8 mouse cellular contexts compared by ENCODE assay signal in the genomic region with DNA sequence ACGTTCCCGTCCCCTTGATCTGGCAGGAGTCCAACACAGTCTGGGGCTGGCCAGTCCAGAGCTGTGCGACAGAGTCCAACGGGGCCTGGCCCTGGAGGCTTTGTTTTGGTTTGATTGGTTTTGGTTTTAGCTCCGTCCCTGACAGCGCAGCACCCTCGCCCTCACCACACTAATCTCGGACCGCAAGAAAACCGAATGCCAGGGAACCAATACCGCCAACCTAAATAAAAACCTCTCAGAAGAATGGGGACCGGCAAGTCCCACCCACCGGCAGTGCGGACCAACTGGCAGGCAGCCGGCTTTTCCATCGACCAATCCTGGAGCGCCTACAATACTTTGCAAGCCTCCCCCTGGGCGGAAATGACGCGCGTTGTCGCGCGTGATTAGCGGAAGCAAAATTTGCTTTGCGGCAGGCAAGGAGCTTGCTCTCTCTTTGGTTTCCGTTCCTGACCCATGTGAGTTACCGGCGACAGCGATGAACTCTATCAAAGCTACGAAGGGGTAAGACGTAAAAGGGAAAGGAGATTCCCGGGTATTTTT. TPM values are rescaled to one million over a fixed set of nuclear protein-coding genes. Genes with fewer than 3 reads are reported as not detected.
DNase-seq lines count a peak whose midpoint lies in the region; ATAC-seq and TF ChIP-seq lines count a peak whose summit lies in the region.

A gene (plus strand): TSS at position 395 of the 540 bp plus-strand sequence.

- no peaks in the 10 kb centered on the region for H3K27me3 ChIP-seq in embryonic facial prominence, embryonic 13.5 days
- no peaks in the 10 kb centered on the region for H3K27me3 ChIP-seq in kidney, adult 2 months (replicated peaks; ENCODE audit: control insufficient read depth, insufficient read depth, low read length)
- H3K27me3 ChIP-seq in limb, embryonic 12.5 days: no peaks in the 10 kb centered on the region
- no peaks in the 10 kb centered on the region for H3K27me3 ChIP-seq in midbrain, embryonic 15.5 days (replicated peaks)
- no peaks in the 10 kb centered on the region for H3K27me3 ChIP-seq in spleen, adult 2 months (ENCODE audit: control insufficient read depth, insufficient read depth, low read length)

- no peaks in the 10 kb centered on the region; the same call in 1 of the 2 replicates for H3K4me1 ChIP-seq in embryonic facial prominence, embryonic 13.5 days
- H3K4me1 ChIP-seq in kidney, adult 2 months (ENCODE audit: control insufficient read depth, insufficient read depth, low read length): no peaks in the 10 kb centered on the region
- 0 out of 2 replicates have a peak, but pooled peaks cover 4% of the 10 kb centered on the region for H3K4me1 ChIP-seq in limb, embryonic 12.5 days (replicated peaks)
- H3K4me1 ChIP-seq in midbrain, embryonic 15.5 days: peaks cover 5% of the 10 kb centered on the region
- no peaks in the 10 kb centered on the region for H3K4me1 ChIP-seq in spleen, adult 2 months (ENCODE audit: control insufficient read depth, insufficient read depth, insufficient read length)

- H3K4me3 ChIP-seq in embryonic facial prominence, embryonic 13.5 days: peak within 1 kb of the TSS; percentile 49
- peak within 1 kb of the TSS; percentile 74 for H3K4me3 ChIP-seq in kidney, adult 2 months (ENCODE audit: insufficient read depth, low read depth, low read length)
- peak within 1 kb of the TSS; percentile 53 for H3K4me3 ChIP-seq in limb, embryonic 12.5 days (replicated peaks)
- peak within 1 kb of the TSS; percentile 54 for H3K4me3 ChIP-seq in midbrain, embryonic 15.5 days
- peak within 1 kb of the TSS; percentile 80 for H3K4me3 ChIP-seq in spleen, adult 2 months (ENCODE audit: extremely low read depth, insufficient read depth, insufficient read length)

- no peak for TF ChIP-seq POLR2A in kidney, adult 2 months (IDR thresholded peaks at IDR 0.05; ENCODE audit: low read depth, low read length)
- peak; percentile 30; the same call in 1 of the 2 replicates for TF ChIP-seq POLR2A in spleen, adult 2 months (IDR thresholded peaks at IDR 0.05; ENCODE audit: low read depth, low read length)

- H3K27ac ChIP-seq in embryonic facial prominence, embryonic 13.5 days: peak within 1 kb of the TSS; percentile 80
- H3K27ac ChIP-seq in kidney, adult 2 months (ENCODE audit: insufficient read depth, low read depth, low read length): peak within 1 kb of the TSS; percentile 29; the same call in 1 of the 2 replicates
- H3K27ac ChIP-seq in limb, embryonic 12.5 days: peak within 1 kb of the TSS; percentile 85
- peak within 1 kb of the TSS; percentile 87 for H3K27ac ChIP-seq in midbrain, embryonic 15.5 days
- peak within 1 kb of the TSS; percentile 92 for H3K27ac ChIP-seq in spleen, adult 2 months (ENCODE audit: insufficient read depth, low read length)

- H3K4me2 ChIP-seq in embryonic facial prominence, embryonic 13.5 days: peak within 1 kb of the TSS; percentile 62
- H3K4me2 ChIP-seq in limb, embryonic 12.5 days: peak within 1 kb of the TSS; percentile 56
- H3K4me2 ChIP-seq in midbrain, embryonic 15.5 days: peak within 1 kb of the TSS; percentile 58

- no peak for TF ChIP-seq CTCF in kidney, adult 2 months (conservative IDR thresholded peaks at IDR 0.05; ENCODE audit: insufficient read depth, insufficient read length, low read depth, low read length)
- TF ChIP-seq CTCF in spleen, adult 2 months (IDR thresholded peaks at IDR 0.05; ENCODE audit: extremely low read depth, insufficient read depth, insufficient read length, insufficient replicate concordance): no peak

- peak; percentile 93 for DNase-seq in 3134 (ENCODE audit: extremely low read depth, insufficient read length, low spot score)
- DNase-seq in adrenal gland, postnatal 36 days: peak; percentile 94 to 97
- peak; percentile 96 to 98 for DNase-seq in heart, adult 18-20 months
- peak; percentile 97 for DNase-seq in kidney, adult 2 months
- DNase-seq in spleen, adult 2 months (ENCODE audit: low read depth in 1 of 2, low spot score in 2 of 2): peak; percentile 89 to 90

- H3K9ac ChIP-seq in embryonic facial prominence, embryonic 13.5 days: peak within 1 kb of the TSS; percentile 66
- peak within 1 kb of the TSS; percentile 44 for H3K9ac ChIP-seq in limb, embryonic 12.5 days (replicated peaks)
- H3K9ac ChIP-seq in midbrain, embryonic 15.5 days: peak within 1 kb of the TSS; percentile 48

- 16% methylated on average over 33 of the region's 33 CpGs for WGBS in embryonic facial prominence, embryonic 13.5 days
- WGBS in kidney, adult 2 months: under 1% methylated on average over 33 of the region's 33 CpGs
- WGBS in limb, embryonic 12.5 days: 9% methylated on average over 33 of the region's 33 CpGs
- WGBS in midbrain, embryonic 15.5 days: 13% methylated on average over 33 of the region's 33 CpGs
- whole genome bisulfite sequencing in spleen, adult 2 months: 18% methylated on average over 33 of the region's 33 CpGs

- ATAC-seq in embryonic facial prominence, embryonic 13.5 days (ENCODE audit: insufficient number of reproducible peaks, insufficient read depth, low FRiP score, low TSS enrichment, low read depth): peak; percentile 97
- ATAC-seq in limb, embryonic 12.5 days (ENCODE audit: insufficient number of reproducible peaks, insufficient read depth, low FRiP score, low TSS enrichment, low read depth): peak; percentile 97
- peak; percentile 100 for ATAC-seq in midbrain, embryonic 15.5 days (replicated peaks)

- H3K9me3 ChIP-seq in embryonic facial prominence, embryonic 13.5 days: no peaks in the 10 kb centered on the region
- no peaks in the 10 kb centered on the region for H3K9me3 ChIP-seq in limb, embryonic 12.5 days
- H3K9me3 ChIP-seq in midbrain, embryonic 15.5 days: no peaks in the 10 kb centered on the region

- 0 out of 2 replicates have a peak, but pooled peaks cover 4% of the 10 kb centered on the region for H3K36me3 ChIP-seq in embryonic facial prominence, embryonic 13.5 days
- H3K36me3 ChIP-seq in kidney, adult 2 months (ENCODE audit: control insufficient read depth, insufficient read depth, low read length): no peaks in the 10 kb centered on the region
- H3K36me3 ChIP-seq in limb, embryonic 12.5 days: peaks cover 15% of the 10 kb centered on the region
- H3K36me3 ChIP-seq in midbrain, embryonic 15.5 days (replicated peaks): no peaks in the 10 kb centered on the region
- no peaks in the 10 kb centered on the region; the same call in 1 of the 2 replicates for H3K36me3 ChIP-seq in spleen, adult 2 months (ENCODE audit: control insufficient read depth, insufficient read depth, low read length)

RNA-seq across cellular contexts. Expression of the gene that starts here (rescaled TPM):
- total RNA-seq in adrenal gland, postnatal 36 days (2021): 10 to 100 TPM; 15.4 to 17.3 TPM
- 21.8 and 22.5 TPM in 2 replicates for polyA plus RNA-seq in embryonic facial prominence, embryonic 13.5 days (2015; fragmentation: Nextera tagmentation; extraction: Ambion mirVana)
- 10 to 100 TPM; 14.1 to 17.1 TPM for total RNA-seq in heart, adult 18-20 months (2021)
- 1.6 and 2.4 TPM in 2 replicates for polyA plus RNA-seq in kidney, adult 2 months (2012; rRNA removed)
- 23.2 and 23.7 TPM in 2 replicates for polyA plus RNA-seq in limb, embryonic 12.5 days (2016; fragmentation: Nextera tagmentation; extraction: Ambion mirVana)
- polyA plus RNA-seq in midbrain, embryonic 15.5 days (2015; fragmentation: Nextera tagmentation; extraction: Ambion mirVana): 13.3 and 16.0 TPM in 2 replicates
- polyA plus RNA-seq in spleen, adult 2 months (2012; rRNA removed): 2.1 and 2.4 TPM in 2 replicates

Comparison
In these comparisons a context has a peak if more than half of its experiments do, and no peak if none do; other contexts are left out.
1. Peak in every context shown above with its lines: DNase-seq, ATAC-seq, H3K4me3 ChIP-seq and H3K27ac ChIP-seq.
2. H3K27ac ChIP-seq: peak in every context shown above with its lines; median percentile 92 in spleen, adult 2 months; 87 in midbrain, embryonic 15.5 days; 85 in limb, embryonic 12.5 days; 80 in embryonic facial prominence, embryonic 13.5 days; 29 in kidney, adult 2 months.